8 mouse cellular contexts compared by ENCODE assay signal in the genomic region with DNA sequence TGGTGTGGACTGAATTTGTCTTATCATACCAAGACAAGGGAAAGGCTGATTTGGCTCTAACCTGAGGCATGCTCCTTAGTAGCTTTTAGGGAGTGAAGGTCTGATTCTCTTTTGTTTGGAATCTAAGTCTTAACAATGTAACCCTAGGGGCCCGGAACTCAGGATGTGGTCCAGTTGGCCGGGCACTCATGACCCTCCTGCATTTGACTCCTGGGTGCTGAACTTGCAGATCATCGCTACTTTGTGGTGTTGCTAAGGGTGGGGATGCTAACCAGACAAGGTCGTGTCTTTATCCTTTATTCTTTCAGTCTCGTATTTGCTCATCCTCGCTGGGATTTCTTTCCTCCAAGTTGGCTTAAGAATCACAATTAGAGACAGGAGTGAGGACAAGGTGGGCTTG. TPM values are rescaled to one million over a fixed set of nuclear protein-coding genes. Genes with fewer than 3 reads are reported as not detected.
DNase-seq lines count a peak whose midpoint lies in the region; ATAC-seq and TF ChIP-seq lines count a peak whose summit lies in the region.

No protein-coding gene starts in this region.

- peak overlapping the region; percentile 31 for H3K9ac ChIP-seq in kidney, embryonic 14.5 days (ENCODE audit: low read depth, low read length)
- no peak overlapping the region for H3K9ac ChIP-seq in hindbrain, embryonic 12.5 days
- H3K9ac ChIP-seq in midbrain, embryonic 13.5 days (replicated peaks): peak overlapping the region; percentile 10; the same call in 1 of the 2 replicates

- no peaks in the 10 kb centered on the region for H3K9me3 ChIP-seq in kidney, embryonic 14.5 days (ENCODE audit: control insufficient read depth, low read length)
- no peaks in the 10 kb centered on the region for H3K9me3 ChIP-seq in hindbrain, embryonic 12.5 days (replicated peaks)
- no peaks in the 10 kb centered on the region for H3K9me3 ChIP-seq in midbrain, embryonic 13.5 days

- TF ChIP-seq CTCF in bone marrow, adult 2 months (IDR thresholded peaks at IDR 0.05; ENCODE audit: control insufficient read depth, insufficient read depth, low read length): no peak

- ATAC-seq in kidney, embryonic 14.5 days (ENCODE audit: low FRiP score, low TSS enrichment): no peak
- no peak for ATAC-seq in hindbrain, embryonic 12.5 days (ENCODE audit: low FRiP score)
- ATAC-seq in midbrain, embryonic 13.5 days: no peak

- peak overlapping the region; percentile 45 for H3K4me2 ChIP-seq in kidney, embryonic 14.5 days (replicated peaks; ENCODE audit: low read depth, low read length)
- H3K4me2 ChIP-seq in hindbrain, embryonic 12.5 days (replicated peaks): peak overlapping the region; percentile 47
- peak overlapping the region; percentile 55 for H3K4me2 ChIP-seq in midbrain, embryonic 13.5 days (replicated peaks)

- TF ChIP-seq POLR2A in bone marrow, adult 2 months (IDR thresholded peaks at IDR 0.05; ENCODE audit: borderline replicate concordance, control insufficient read depth, low read depth, low read length): no peak

- no peak for DNase-seq in kidney, postnatal 25 days
- DNase-seq in spleen, adult 12 weeks (ENCODE audit: low spot score): no peak
- no peak for DNase-seq in gastrocnemius, adult 18-20 months (ENCODE audit: low spot score)
- no peak for DNase-seq in left cerebral cortex, adult 9 months (ENCODE audit: low spot score in 2 of 2)

- H3K4me3 ChIP-seq in kidney, embryonic 14.5 days (ENCODE audit: low read length): peak overlapping the region; percentile 17; the same call in 1 of the 2 replicates
- H3K4me3 ChIP-seq in bone marrow, adult 2 months (replicated peaks; ENCODE audit: control insufficient read depth, low read depth, low read length): peak overlapping the region; percentile 41
- peak overlapping the region; percentile 14; the same call in 1 of the 2 replicates for H3K4me3 ChIP-seq in hindbrain, embryonic 12.5 days
- H3K4me3 ChIP-seq in midbrain, embryonic 13.5 days (replicated peaks): peak overlapping the region; percentile 31

- H3K27ac ChIP-seq in kidney, embryonic 14.5 days (ENCODE audit: low read depth, low read length): peak overlapping the region; percentile 53; the same call in 1 of the 2 replicates
- H3K27ac ChIP-seq in bone marrow, adult 2 months (ENCODE audit: control insufficient read depth, insufficient read depth, low read depth, low read length, poor library complexity): no peak overlapping the region; the same call in 1 of the 2 replicates
- no peak overlapping the region for H3K27ac ChIP-seq in hindbrain, embryonic 12.5 days
- H3K27ac ChIP-seq in midbrain, embryonic 13.5 days: no peak overlapping the region

- no peaks in the 10 kb centered on the region for H3K36me3 ChIP-seq in kidney, embryonic 14.5 days (ENCODE audit: control insufficient read depth, insufficient read depth, low read length)
- no peaks in the 10 kb centered on the region for H3K36me3 ChIP-seq in hindbrain, embryonic 12.5 days
- no peaks in the 10 kb centered on the region for H3K36me3 ChIP-seq in midbrain, embryonic 13.5 days

- peaks cover 7% of the 10 kb centered on the region for H3K4me1 ChIP-seq in kidney, embryonic 14.5 days (ENCODE audit: control insufficient read depth, insufficient read depth, low read length)
- no peaks in the 10 kb centered on the region for H3K4me1 ChIP-seq in bone marrow, adult 2 months (ENCODE audit: control insufficient read depth, insufficient read depth, low read length)
- peaks cover 11% of the 10 kb centered on the region; the same call in 1 of the 2 replicates for H3K4me1 ChIP-seq in hindbrain, embryonic 12.5 days
- peaks cover 9% of the 10 kb centered on the region for H3K4me1 ChIP-seq in midbrain, embryonic 13.5 days (replicated peaks)

- no peaks in the 10 kb centered on the region for H3K27me3 ChIP-seq in kidney, embryonic 14.5 days (ENCODE audit: control insufficient read depth, insufficient read depth, low read length)
- H3K27me3 ChIP-seq in hindbrain, embryonic 12.5 days: peaks cover 24% of the 10 kb centered on the region
- H3K27me3 ChIP-seq in midbrain, embryonic 13.5 days: peaks cover 35% of the 10 kb centered on the region

- 25% methylated on average over 6 of the region's 6 CpGs for WGBS in kidney, embryonic 14.5 days
- 30% methylated on average over 6 of the region's 6 CpGs for WGBS in bone marrow, adult 2 months
- 25% methylated on average over 6 of the region's 6 CpGs for whole genome bisulfite sequencing in hindbrain, embryonic 12.5 days
- WGBS in midbrain, embryonic 13.5 days: 22% methylated on average over 6 of the region's 6 CpGs

RNA-seq across cellular contexts. Expression of a gene that starts 37.5 kb away (rescaled TPM):
- 8.1 and 9.4 TPM in 2 replicates for polyA plus RNA-seq in kidney, embryonic 14.5 days (2014; fragmentation: Nextera tagmentation; extraction: Ambion mirVana)
- 2.0 TPM in 1 of 2 replicates, not detected in the other for polyA plus RNA-seq in bone marrow, adult 2 months (2011; ENCODE audit: insufficient read depth, insufficient read length, low replicate concordance, missing spikeins)
- 3.9 and 4.0 TPM in 2 replicates for polyA plus RNA-seq in hindbrain, embryonic 12.5 days (2016; fragmentation: Nextera tagmentation; extraction: Ambion mirVana)
- 6.0 and 9.6 TPM in 2 replicates for polyA plus RNA-seq in midbrain, embryonic 13.5 days (2015; fragmentation: Nextera tagmentation; extraction: Ambion mirVana)
- under 1 TPM in 1 of 2 experiments, not detected in 1; 0.24 TPM for total RNA-seq in gastrocnemius, adult 18-20 months (2021)

RNA-seq across cellular contexts. Expression of a gene that starts 47.0 kb away (rescaled TPM):
- polyA plus RNA-seq in kidney, embryonic 14.5 days (2014; fragmentation: Nextera tagmentation; extraction: Ambion mirVana): 41.7 and 49.8 TPM in 2 replicates
- 5.1 and 6.2 TPM in 2 replicates for polyA plus RNA-seq in bone marrow, adult 2 months (2011; ENCODE audit: insufficient read depth, insufficient read length, low replicate concordance, missing spikeins)
- 6.9 and 7.1 TPM in 2 replicates for polyA plus RNA-seq in hindbrain, embryonic 12.5 days (2016; fragmentation: Nextera tagmentation; extraction: Ambion mirVana)
- polyA plus RNA-seq in midbrain, embryonic 13.5 days (2015; fragmentation: Nextera tagmentation; extraction: Ambion mirVana): 5.8 and 7.3 TPM in 2 replicates
- total RNA-seq in gastrocnemius, adult 18-20 months (2021): 10 to 100 TPM; 15.5 to 21.9 TPM
